Mouse (Mus musculus) cortical plate, adult 2 months (tissue): Measurements from ENCODE around the gene Prr19.

Experiments used
- CTCF ChIP-seq: fragments of 200-500 bp; IDR thresholded peaks from 2 replicates; pipeline ENCODE4 v1.5.1; 2011; ENCODE audit warnings: mild to moderate bottlenecking, control low read depth, low read length; ENCODE audit not compliant: insufficient read depth; ENCODE audit errors: extremely low read depth
- POLR2A ChIP-seq: fragments of 200-500 bp; IDR thresholded peaks from 2 replicates; pipeline ENCODE4 v1.6.1; 2011; ENCODE audit warnings: mild to moderate bottlenecking, low read length, control low read depth; ENCODE audit not compliant: insufficient read depth; ENCODE audit errors: extremely low read depth

- no peak for TF ChIP-seq CTCF
- TF ChIP-seq POLR2A = no peak
These were observed 18.4 kb upstream of the Prr19 start for GRCm38 (mm10) chr7:25282731-25283211.
